Mouse (Mus musculus): ENCODE results near the gene Zfp369. TPM values are rescaled to one million over a fixed set of nuclear protein-coding genes. Genes with fewer than 3 reads are reported as not detected.
"Not testable (repeated sequence)": the region's sequence is repeated elsewhere in the genome, so short reads cannot be mapped to it uniquely, and the experiment has no call there.

The Zfp369 gene
- total and polyA plus RNA-seq, 3 experiments: 8.4 to 11.1 (median 9.9) TPM

DNA sequence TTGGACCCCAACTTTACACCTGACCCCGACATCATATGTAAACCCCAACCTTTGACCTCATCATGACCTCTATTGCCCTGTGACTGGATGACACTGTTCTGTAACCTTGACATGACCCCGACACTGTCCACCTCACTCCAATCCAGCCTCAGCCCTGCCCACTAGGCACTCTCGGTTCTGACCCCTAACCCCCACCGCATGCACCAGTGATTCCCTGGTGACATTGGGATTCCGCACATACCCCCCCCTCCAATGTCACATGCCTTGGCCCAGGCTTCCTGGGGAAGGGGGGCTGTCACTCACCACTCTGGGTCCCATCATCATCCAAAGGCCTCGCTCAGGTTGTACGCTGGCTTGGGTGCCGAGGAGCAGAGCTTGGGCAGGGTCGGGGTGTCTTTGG is 33.2 kb downstream of the Zfp369 start:
- Histone ChIP-seq H3K4me1 (ENCODE audit: control insufficient read depth in 1 of 2, insufficient read depth in 2 of 2) (no peaks in the 10 kb centered on the region), H3K27me3 (replicated peaks) (no peaks in the 10 kb centered on the region), H3K4me2 (ENCODE audit: insufficient read depth, low read depth, poor library complexity, severe bottlenecking) (no peak overlapping the region), H3K9me3 (replicated peaks; ENCODE audit: low read length) (peaks cover 18% of the 10 kb centered on the region), H3K36me3 (replicated peaks in 1 of 2; ENCODE audit: control insufficient read depth in 1 of 2, insufficient read depth in 1 of 2, low read length in 1 of 2) (no peaks in the 10 kb centered on the region), H3K9ac (ENCODE audit: insufficient read depth, low read depth) (no peak overlapping the region), H3K27ac (ENCODE audit: insufficient read depth, low read depth) (no peak overlapping the region), H3K79me2 (replicated peaks; ENCODE audit: control insufficient read depth, extremely low read depth, insufficient read depth, poor library complexity, severe bottlenecking) (no peaks in the 10 kb centered on the region), H3K4me3 (replicated peaks in 1 of 3; ENCODE audit: low read depth in 2 of 3, low read length in 2 of 3, poor library complexity in 1 of 3) (no peak overlapping the region)
- in situ Hi-C loops (cut with MboI; ENCODE audit: low pct_ligation_motif_present, low pct_unique_long_range_greater_than_20kb, low sequenced_read_pairs) (no loop called here), dilution Hi-C loops (cut with MboI; ENCODE audit: extremely low pct_ligation_motif_present, extremely low pct_unique_long_range_greater_than_20kb, low sequenced_read_pairs) (no loop called here)
- DNase-seq (ENCODE audit: extremely low read depth): no peak
- TF ChIP-seq RCOR1 (conservative IDR thresholded peaks at IDR 0.05; ENCODE audit: low read depth, low read length) (no peak), EP300 (IDR thresholded peaks at IDR 0.05; ENCODE audit: low read length) (no peak), KAT2A (IDR thresholded peaks at IDR 0.05; ENCODE audit: insufficient replicate concordance, low read length) (no peak), CHD2 (IDR thresholded peaks at IDR 0.05; ENCODE audit: low read length) (no peak), CTCF (conservative IDR thresholded peaks at IDR 0.05 in 1 of 2, IDR thresholded peaks at IDR 0.05 in 1 of 2; ENCODE audit: low read depth in 2 of 2, low read length in 2 of 2) (no peak), BHLHE40 (IDR thresholded peaks at IDR 0.05; ENCODE audit: low read depth, low read length) (no peak), ZC3H11A (IDR thresholded peaks at IDR 0.05; ENCODE audit: low read depth, low read length) (no peak), GABPA (IDR thresholded peaks at IDR 0.05; ENCODE audit: insufficient replicate concordance, low read depth, low read length) (no peak)

- H3K4me2 ChIP-seq (ENCODE audit: insufficient read depth, low read depth, poor library complexity, severe bottlenecking); DNase-seq (ENCODE audit: extremely low read depth); in situ Hi-C loops (cut with MboI; ENCODE audit: low pct_ligation_motif_present, low pct_unique_long_range_greater_than_20kb, low sequenced_read_pairs); H3K9ac ChIP-seq (ENCODE audit: insufficient read depth, low read depth); H3K27me3 ChIP-seq (replicated peaks); H3K4me3 ChIP-seq (replicated peaks in 1 of 3; ENCODE audit: low read depth in 2 of 3, low read length in 2 of 3, poor library complexity in 1 of 3); H3K4me1 ChIP-seq (ENCODE audit: control insufficient read depth in 1 of 2, insufficient read depth in 2 of 2); H3K36me3 ChIP-seq (replicated peaks in 1 of 2; ENCODE audit: control insufficient read depth in 1 of 2, insufficient read depth in 1 of 2, low read length in 1 of 2); dilution Hi-C loops (cut with MboI; ENCODE audit: extremely low pct_ligation_motif_present, extremely low pct_unique_long_range_greater_than_20kb, low sequenced_read_pairs); H3K9me3 ChIP-seq (replicated peaks; ENCODE audit: low read length); H3K27ac ChIP-seq (ENCODE audit: insufficient read depth, low read depth); H3K79me2 ChIP-seq (replicated peaks; ENCODE audit: control insufficient read depth, extremely low read depth, insufficient read depth, poor library complexity, severe bottlenecking): not testable (repeated sequence)
Observed at GRCm38 (mm10) chr13:65348501-65348900, 69.9 kb downstream of the Zfp369 start.

DNA sequence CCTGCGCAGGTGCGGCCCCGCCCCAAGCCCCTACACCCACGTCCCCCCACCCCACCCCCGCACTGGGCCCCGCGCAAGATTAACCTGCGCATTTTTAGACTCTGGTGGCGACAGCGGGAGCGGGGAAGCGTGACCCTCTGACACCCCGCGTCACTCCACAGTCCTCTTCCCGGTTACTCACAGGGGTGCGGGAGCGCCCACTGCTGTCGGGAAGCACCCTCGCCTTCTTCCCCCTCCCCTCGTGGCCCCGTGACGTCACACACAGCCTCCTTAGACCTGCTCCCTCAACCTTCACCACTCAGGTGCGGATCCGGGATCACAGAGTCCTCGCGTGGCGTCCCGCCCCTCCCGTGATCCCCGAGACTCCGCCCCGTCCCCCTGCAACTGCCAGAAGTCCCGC is 73.2 kb downstream of the Zfp369 start:
- dilution Hi-C loops (cut with MboI; ENCODE audit: extremely low pct_ligation_motif_present, extremely low pct_unique_long_range_greater_than_20kb, low sequenced_read_pairs): not testable (repeated sequence)

More for the DNA sequence above, 73.2 kb downstream of the Zfp369 start:
- H3K9ac ChIP-seq (ENCODE audit: insufficient read depth, low read depth); in situ Hi-C loops (cut with MboI; ENCODE audit: low pct_ligation_motif_present, low pct_unique_long_range_greater_than_20kb, low sequenced_read_pairs); H3K9me3 ChIP-seq (replicated peaks; ENCODE audit: low read length); H3K27me3 ChIP-seq (replicated peaks); H3K36me3 ChIP-seq (replicated peaks in 1 of 2; ENCODE audit: control insufficient read depth in 1 of 2, insufficient read depth in 1 of 2, low read length in 1 of 2); H3K79me2 ChIP-seq (replicated peaks; ENCODE audit: control insufficient read depth, extremely low read depth, insufficient read depth, poor library complexity, severe bottlenecking); H3K4me2 ChIP-seq (ENCODE audit: insufficient read depth, low read depth, poor library complexity, severe bottlenecking); H3K4me3 ChIP-seq (replicated peaks in 1 of 3; ENCODE audit: low read depth in 2 of 3, low read length in 2 of 3, poor library complexity in 1 of 3); H3K4me1 ChIP-seq (ENCODE audit: control insufficient read depth in 1 of 2, insufficient read depth in 2 of 2); H3K27ac ChIP-seq (ENCODE audit: insufficient read depth, low read depth); DNase-seq (ENCODE audit: extremely low read depth): not testable (repeated sequence)

Other genes with a start within 250 kb of the Zfp369 start
- gene Spata31d1c, start 245.8 kb upstream of the Zfp369 start, total RNA-seq (2012; rRNA removed): not detected in 2 replicates
- gene Spata31d1c, start 245.8 kb upstream of the Zfp369 start, total RNA-seq (2014; rRNA removed): not detected in 2 replicates
- gene Spata31d1c, start 245.8 kb upstream of the Zfp369 start, polyA plus RNA-seq (2012; ENCODE audit: insufficient read length, low read depth): not detected in 2 replicates
- gene Prss47, start 226.1 kb upstream of the Zfp369 start, total RNA-seq (2012; rRNA removed): not detected in 2 replicates
- not detected in 2 replicates for gene Prss47, start 226.1 kb upstream of the Zfp369 start, total RNA-seq (2014; rRNA removed)
- gene Prss47, start 226.1 kb upstream of the Zfp369 start, polyA plus RNA-seq (2012; ENCODE audit: insufficient read length, low read depth): not detected in 2 replicates
- gene Mfsd14b, start 165.8 kb upstream of the Zfp369 start, total RNA-seq (2012; rRNA removed): 26.1 and 28.0 TPM in 2 replicates
- 51.5 and 54.3 TPM in 2 replicates for gene Mfsd14b, start 165.8 kb upstream of the Zfp369 start, total RNA-seq (2014; rRNA removed)
- 20.1 and 25.5 TPM in 2 replicates for gene Mfsd14b, start 165.8 kb upstream of the Zfp369 start, polyA plus RNA-seq (2012; ENCODE audit: insufficient read length, low read depth)
- gene Olfr465-ps1, start 140.7 kb upstream of the Zfp369 start, total RNA-seq (2012; rRNA removed): not detected in 2 replicates
- gene Olfr465-ps1, start 140.7 kb upstream of the Zfp369 start, total RNA-seq (2014; rRNA removed): not detected in 2 replicates
- not detected in 2 replicates for gene Olfr465-ps1, start 140.7 kb upstream of the Zfp369 start, polyA plus RNA-seq (2012; ENCODE audit: insufficient read length, low read depth)
- not detected in 2 replicates for gene Olfr466, start 128.6 kb upstream of the Zfp369 start, total RNA-seq (2012; rRNA removed)
- not detected in 2 replicates for gene Olfr466, start 128.6 kb upstream of the Zfp369 start, total RNA-seq (2014; rRNA removed)
- gene Olfr466, start 128.6 kb upstream of the Zfp369 start, polyA plus RNA-seq (2012; ENCODE audit: insufficient read length, low read depth): not detected in 2 replicates
- gene Nlrp4f, start 72.8 kb upstream of the Zfp369 start, total RNA-seq (2012; rRNA removed): not detected in 2 replicates
- gene Nlrp4f, start 72.8 kb upstream of the Zfp369 start, total RNA-seq (2014; rRNA removed): not detected in 2 replicates
- gene Nlrp4f, start 72.8 kb upstream of the Zfp369 start, polyA plus RNA-seq (2012; ENCODE audit: insufficient read length, low read depth): 0.10 and 0.46 TPM in 2 replicates
- not detected in 2 replicates for gene Gm10775, start 19.3 kb upstream of the Zfp369 start, total RNA-seq (2012; rRNA removed)
- gene Gm10775, start 19.3 kb upstream of the Zfp369 start, total RNA-seq (2014; rRNA removed): not detected in 2 replicates
- not detected in 2 replicates for gene Gm10775, start 19.3 kb upstream of the Zfp369 start, polyA plus RNA-seq (2012; ENCODE audit: insufficient read length, low read depth)
- gene Gm10139, start 233.9 kb downstream of the Zfp369 start, total RNA-seq (2012; rRNA removed): not detected in 2 replicates
- not detected in 2 replicates for gene Gm10139, start 233.9 kb downstream of the Zfp369 start, total RNA-seq (2014; rRNA removed)
- not detected in 2 replicates for gene Gm10139, start 233.9 kb downstream of the Zfp369 start, polyA plus RNA-seq (2012; ENCODE audit: insufficient read length, low read depth)

All from CH12.LX (cell line).